Mouse (Mus musculus) left cerebral cortex, postnatal 4 days (tissue): ENCODE data around the gene Dlgap4. TPM values are rescaled to one million over a fixed set of nuclear protein-coding genes. Genes with fewer than 3 reads are reported as not detected.

ENCODE experiments used
- DNase-seq: peaks from one replicate; pipeline ENCODE4 v3.0.0-alpha.2; 2022
- intact Hi-C: fragments of 180-260 bp; cut with DNase I; formaldehyde crosslinking; loops from one replicate; pipeline ENCODE4 v1.15.1; 2025
- total RNA-seq, 2 experiments: library from RNA; stranded (reverse); gene quantifications; 2 replicates each; pipeline ENCODE4 v1.2.3; 2021

Gene Dlgap4
- total RNA-seq, 2 experiments from 2014 or later = 306 to 315 TPM

DNA sequence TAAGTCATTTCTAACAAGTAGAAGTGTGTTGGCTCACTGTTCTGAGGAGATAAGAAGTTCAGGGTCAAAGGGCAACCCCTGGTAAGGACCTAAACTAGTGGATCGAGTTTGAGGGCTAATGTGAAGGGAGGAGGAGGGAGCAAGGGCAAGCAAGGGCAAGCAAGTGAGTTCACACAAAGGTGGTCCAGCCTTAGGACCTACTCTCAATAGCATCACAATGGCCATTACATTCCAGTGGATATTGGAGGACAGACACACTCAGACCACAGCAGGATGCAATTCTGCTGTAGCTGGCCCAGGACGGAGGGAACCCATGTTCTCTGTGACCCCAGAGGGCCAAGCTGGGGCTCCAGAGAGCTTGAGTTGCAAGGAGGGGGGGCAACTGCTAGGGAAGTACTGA is 77.3 kb downstream of the Dlgap4 start:
- DNase-seq = no peak
- intact Hi-C loops = no loop called here

DNA sequence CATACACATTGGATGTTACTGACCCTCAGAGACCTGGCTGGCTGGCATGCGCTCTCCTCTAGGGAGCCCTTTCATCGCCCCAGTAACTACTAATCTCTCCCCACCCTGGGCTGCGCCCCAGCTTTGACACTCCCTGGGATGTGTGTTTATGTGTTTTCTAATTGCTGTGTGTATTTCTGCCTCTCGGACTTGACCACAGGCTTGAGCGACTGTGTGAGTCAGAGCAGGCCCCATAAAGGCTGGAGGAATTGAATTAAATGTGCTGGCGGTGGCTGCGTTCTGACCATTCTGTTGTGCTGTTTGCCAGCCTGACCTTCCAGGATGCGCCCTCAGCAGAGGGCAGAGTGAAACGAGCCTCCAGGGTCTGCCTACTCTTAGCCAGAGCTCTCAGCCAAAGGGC is 78.2 kb downstream of the Dlgap4 start:
- intact Hi-C loops = no loop called here
- DNase-seq = no peak

DNA sequence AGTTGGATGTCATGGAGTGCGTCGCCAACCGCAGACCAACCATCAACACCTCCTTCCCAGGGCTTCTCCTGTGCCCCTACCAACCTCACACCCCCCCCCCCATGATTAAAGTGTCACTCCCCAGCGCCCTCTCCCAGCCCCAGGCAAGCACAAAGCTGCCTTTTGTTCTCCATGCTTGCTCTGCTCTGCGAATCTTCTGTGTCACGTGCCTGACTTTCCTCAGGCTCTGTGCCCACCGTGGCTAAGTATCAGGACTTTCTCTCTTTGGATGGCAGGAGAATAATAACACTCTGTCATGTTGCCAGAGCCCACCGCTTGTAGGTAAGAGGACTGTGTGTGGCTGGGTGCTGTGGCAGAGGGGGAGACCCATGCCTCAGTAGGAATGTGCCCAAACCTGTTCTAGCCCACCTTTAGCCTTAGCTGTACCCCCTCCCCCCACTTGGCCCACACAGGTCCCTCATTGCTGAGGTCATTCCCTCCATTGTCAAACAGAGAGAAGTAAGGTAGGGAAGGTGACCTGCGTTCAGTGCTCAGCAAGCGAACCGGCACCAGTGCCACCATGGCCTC is 79.8 kb downstream of the Dlgap4 start:
- no peak for DNase-seq
- intact Hi-C loops = no loop called here

DNA sequence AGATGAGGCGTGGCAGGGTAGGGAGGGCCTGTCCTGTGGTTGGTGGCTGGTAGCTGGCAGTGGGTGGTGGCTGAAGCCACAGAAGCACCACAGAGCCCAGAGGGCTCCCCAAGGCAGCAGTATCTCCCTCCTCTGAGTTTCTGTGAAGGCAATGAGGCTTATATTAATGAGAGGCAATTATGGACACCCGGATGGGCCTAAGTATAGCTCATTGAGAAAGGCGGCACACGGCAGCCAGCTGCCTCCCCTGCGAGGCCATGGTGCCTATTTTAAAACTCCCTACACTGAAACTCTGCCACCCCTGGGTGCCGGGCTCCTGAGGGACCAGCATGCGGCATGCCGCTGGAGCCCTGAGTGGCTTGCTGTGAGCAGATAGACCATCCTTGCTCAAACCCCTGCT is 83.8 kb downstream of the Dlgap4 start:
- intact Hi-C loops = loop anchor here (5.0 kb wide), 1 partner anchor 85 kb away; the partner anchor contains the start of gene Dlgap4
- DNase-seq = no peak

DNA sequence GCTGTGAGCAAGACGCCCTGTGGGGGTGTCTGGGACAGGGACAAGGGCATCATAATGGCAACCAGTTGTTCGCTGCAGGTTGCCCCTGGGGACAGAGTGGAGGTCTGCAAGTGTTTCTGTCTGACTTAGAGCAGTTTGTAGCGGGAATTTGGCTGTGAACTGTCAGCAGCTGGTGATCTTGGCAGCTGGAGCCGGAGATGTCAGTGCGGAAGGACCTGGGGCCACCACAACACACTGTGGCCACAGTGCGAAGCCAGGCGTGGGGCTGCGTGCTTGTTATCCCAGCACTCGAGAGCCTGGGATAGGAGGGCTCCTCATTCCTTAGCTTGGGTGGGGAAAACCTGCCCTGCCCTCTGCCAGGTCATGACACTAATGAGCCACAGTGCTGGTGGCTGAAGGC is 84.7 kb downstream of the Dlgap4 start:
- peak; percentile 64 for DNase-seq
- intact Hi-C loops = loop anchor here (5.0 kb wide), 1 partner anchor 86 kb away; the partner anchor contains the start of gene Dlgap4

DNA sequence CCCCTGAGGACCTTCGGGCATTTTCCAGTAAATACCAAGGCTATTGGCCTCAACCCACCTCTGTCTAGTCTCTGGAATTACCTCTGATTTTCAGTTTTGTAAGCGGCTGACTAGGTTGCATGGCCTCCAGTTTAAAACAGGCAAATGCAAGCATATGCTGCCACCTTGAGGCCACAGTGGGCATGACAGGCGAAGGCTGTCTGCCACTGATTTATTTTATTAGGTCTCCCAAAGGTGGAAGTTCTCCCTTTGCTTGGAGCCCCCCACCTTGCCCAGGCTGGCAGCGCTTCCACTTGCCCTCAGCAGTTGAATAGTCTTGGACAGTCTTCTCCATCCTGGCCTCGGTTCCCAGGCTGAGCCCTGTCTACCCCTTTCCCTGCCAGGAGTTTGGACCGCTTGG is 92.0 kb downstream of the Dlgap4 start:
- DNase-seq = peak; percentile 85
- intact Hi-C loops = loop anchor here (5.0 kb wide), 1 partner anchor 173 kb away; no protein-coding TSS in a partner anchor

DNA sequence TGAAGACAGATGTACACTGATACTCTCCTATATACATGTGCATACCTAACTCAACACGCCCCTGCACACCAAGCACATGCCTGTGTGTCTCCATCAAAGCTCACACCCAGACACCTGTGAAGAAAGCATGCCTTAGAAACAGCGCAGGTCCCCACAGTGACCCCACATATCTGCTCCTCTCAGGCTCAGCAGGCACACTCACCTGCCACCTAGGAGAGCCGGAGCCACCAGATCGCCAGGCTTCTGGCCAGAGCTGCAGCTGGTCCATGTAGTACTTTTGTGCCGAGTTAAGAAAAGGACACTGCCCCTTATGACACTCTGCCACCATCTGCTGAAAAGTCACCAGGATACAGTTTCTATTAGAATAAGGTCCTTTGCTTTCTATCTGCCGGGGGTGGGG is 103.2 kb downstream of the Dlgap4 start:
- intact Hi-C loops = no loop called here
- DNase-seq = no peak

DNA sequence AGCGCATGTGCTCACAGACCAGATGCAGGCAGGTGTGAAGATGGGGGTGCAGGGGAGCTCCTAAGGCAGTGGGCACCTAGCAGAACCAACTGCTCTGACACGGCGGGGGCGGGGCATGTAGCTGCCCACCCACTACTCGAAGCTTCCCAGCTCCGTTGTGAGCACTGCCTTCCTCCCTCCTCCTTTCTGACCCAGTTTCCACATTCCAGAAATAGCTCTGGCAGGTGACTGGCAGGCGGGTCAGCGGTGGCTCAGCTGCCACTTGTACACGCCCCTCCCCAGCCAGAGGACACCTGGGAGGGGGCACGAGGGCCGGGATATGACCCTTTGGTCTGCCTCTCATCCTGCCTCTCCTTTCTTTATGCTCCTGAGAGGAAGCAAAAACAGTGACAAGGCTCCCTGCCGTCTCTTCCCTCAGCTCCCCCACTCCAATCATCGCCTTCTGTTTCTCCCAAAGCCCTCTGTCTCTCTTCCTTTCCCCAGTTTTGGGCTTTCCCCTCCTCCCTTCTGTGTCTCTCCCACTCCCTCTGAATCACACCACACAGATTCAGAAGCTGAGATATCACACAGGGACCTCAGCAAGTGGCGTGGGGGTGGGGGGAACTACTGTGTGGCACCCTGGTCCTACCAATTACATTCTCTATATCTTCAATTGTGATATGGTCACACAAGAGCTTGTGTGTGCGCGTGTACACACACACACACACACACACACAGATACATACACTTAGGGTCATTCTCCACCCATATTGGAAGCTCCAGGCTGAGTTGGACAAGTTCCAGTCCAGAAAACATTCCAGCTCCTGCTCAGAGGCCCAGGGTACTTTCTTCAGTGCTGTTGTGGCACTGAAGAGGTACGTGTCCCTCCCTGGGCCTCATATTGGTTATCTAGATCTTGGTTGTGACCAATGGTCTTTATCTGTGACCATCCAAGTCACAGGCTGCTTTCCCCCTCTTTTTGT is 104.1 kb downstream of the Dlgap4 start:
- intact Hi-C loops = no loop called here
- DNase-seq = no peak

DNA sequence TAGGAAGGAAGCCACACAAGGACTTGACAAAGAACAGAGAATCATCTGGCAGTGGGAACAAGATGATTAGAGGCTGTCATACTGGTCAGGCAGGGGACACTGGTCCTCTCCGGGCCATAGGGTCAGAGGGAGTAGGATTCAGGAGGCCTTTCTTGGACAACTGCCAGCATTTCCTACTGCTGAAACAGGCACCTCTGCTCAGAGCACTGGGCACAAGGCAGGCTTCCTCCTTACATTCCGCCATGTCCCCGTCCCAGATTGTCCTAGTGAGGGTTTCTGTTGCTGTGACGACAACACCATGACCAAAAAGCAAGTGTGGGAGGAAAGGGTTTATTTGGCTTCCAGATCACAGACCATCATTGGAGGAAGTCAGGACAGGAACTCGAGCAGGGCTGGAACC is 105.3 kb downstream of the Dlgap4 start:
- intact Hi-C loops = no loop called here
- no peak for DNase-seq

DNA sequence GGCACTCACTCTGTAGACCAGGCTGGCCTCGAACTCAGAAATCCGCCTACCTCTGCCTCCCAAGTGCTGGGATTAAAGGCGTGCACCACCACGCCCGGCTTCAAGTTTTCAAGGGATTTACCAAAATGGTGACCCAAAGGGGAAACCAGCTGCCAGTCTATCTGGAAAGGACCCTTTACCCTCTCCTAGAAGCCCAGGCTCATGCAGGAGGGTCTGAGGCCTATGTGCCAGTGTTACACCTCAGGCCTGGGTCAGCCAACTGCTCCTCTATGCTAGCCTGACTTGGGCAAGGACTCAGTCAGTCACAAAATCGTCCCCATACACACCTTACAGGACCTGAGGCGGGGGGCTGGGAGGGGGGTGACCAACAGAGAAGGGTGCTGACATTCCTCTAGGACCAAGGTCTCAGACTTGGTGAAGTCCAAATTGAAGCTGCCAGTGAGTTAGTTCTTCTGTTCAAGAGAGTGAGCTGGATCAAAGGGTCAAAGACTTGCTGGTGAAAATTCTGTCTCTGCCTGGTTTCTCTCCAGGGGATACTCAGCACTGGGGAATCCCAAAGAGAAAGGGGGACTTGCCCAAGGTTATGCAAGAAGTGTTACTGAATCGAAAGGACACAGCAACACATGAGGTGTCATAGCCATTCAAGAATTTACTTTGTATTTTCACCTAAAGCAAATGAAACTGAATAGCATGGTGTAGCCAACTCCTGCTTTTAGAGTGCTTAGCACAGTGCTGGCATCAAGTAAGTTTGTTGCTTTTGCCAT is 106.2 kb downstream of the Dlgap4 start:
- intact Hi-C loops = no loop called here
- no peak for DNase-seq

DNA sequence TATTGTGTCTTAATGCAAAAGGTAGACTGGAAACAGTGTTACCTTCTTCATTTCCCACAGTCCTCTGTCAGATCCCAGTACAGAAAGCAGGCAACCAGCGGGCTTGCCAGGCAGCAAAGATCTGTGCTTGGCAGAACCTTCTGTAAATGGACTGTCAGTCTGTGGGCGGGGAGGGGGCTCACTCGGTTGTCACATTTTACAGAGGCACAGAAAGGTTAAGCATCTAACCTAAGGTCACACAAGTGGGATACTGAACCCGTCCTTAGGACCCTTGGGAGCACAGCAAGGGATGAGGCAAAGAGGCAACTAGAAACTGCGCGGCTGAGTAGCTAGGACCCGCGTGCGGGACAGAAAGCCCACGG is 106.8 kb downstream of the Dlgap4 start:
- intact Hi-C loops = no loop called here

DNA sequence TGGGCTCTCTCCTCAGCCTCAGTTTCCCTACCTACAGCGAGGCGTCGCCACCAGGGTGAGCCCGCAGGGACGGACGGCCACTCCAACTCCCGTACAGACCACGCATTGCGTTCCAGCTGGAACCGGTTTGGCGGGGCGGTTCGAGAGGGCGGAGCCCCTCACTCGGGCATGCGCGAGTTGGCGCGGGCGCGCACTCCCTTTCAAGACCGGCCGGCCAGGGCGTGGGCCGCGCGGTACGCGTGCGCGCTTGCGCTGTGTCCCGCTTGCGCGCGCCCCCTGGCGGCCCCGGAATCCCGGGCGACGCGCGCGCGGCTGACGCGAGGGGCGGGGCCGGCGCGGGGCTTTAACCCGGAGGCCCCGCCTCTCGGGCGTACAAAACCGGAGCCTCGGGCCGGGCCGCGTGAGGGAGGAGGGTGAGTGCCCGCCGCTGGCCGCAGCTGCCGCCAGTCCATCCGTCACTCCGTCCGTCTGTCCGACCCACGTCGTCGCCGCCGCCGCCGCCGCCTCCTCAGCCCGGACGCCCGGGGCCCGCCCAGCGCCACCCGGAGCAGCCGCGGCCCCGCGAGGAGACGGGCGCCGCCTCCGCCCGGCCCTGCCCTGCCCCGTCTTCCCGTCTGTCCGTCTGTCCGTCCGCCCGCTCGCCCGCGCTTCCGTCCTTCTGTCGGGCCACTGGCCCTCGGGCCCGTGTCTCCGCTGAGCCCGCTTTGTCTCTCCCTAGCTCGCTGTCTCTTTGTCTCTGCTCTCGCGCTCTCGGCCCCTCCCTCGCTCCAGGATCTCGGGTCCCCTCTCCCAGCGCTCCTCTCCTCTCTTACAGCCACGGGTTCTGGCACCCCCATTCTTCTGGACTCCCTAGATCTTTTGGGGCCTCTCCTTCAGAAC is 107.4 kb downstream of the Dlgap4 start:
- intact Hi-C loops = no loop called here

More for the DNA sequence above, 106.8 kb downstream of the Dlgap4 start:
- peak; percentile 50 for DNase-seq

DNA sequence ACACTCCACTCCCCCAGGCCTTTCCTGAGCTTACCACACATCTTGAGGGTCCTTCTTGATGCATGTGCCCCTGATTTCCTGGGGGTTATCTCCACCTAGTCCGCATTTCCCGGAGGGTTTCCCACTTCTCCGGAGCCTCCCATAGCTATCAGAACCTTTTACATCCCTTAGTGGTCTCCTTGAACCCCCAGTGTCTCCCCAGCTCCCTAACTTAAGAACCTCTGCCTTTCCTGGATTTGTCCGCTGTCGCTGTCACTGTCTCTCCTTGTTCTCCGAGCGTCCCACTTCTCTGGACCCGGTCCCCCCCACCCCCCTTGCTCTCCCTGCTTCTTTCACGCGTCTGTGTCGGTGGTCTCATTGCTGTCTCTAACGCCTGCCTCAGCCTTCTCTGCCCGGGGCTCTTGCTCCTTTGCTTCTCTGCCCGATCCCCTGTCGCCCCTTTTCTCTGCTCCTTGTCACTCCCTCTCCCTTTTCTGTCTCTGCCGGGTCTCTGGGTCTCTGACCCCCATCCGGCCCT is 108.1 kb downstream of the Dlgap4 start:
- intact Hi-C loops = no loop called here

More for the DNA sequence above, 107.4 kb downstream of the Dlgap4 start:
- DNase-seq = peak; percentile 97

DNA sequence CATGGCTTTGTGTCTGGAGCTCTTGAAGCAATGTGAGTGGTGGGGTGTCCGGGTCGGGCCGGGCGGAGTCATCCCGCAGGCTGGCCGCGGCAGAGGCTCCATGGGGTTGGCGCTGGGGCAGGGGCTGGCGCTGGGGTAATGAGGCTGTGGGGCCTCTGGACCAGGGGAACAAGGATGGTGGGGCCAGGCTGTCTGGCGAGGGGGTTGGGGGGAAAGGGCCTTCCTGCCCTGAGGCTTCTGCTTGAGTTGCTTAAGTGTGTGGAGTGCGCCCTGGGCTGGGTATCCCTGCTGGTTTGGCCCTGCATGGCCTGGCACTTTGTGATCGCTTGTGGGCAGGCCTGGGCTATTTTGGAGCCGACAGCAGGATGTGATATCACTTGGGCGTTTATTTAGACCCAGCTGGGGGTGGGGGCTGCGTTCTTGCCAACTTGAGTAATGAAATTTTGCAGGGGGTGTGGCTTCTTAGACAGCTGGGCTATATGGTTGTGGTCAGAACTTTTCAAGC is 108.6 kb downstream of the Dlgap4 start:
- DNase-seq = peak; percentile 39
- intact Hi-C loops = no loop called here

More for the DNA sequence above, 108.1 kb downstream of the Dlgap4 start:
- no peak for DNase-seq

DNA sequence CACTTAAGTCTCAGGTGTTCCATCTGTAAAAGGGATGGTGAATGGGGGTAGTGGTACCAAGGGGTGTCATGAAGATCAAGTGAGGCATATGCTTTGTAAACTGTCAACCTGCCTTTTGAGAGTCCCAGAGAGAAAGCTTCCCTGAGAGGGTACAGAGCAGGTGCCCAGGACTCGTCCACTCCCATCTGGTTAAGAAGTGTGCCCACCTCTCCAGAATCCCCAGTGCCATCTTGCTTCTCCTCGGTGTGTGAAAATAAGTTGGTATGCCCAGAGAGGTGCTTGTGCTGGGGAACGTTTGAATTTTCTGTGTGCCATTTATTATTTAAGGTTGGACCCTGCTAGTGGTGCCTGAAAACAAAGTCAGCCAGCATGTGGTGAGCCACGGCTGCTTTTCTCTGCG is 109.2 kb downstream of the Dlgap4 start:
- no peak for DNase-seq
- intact Hi-C loops = no loop called here

DNA sequence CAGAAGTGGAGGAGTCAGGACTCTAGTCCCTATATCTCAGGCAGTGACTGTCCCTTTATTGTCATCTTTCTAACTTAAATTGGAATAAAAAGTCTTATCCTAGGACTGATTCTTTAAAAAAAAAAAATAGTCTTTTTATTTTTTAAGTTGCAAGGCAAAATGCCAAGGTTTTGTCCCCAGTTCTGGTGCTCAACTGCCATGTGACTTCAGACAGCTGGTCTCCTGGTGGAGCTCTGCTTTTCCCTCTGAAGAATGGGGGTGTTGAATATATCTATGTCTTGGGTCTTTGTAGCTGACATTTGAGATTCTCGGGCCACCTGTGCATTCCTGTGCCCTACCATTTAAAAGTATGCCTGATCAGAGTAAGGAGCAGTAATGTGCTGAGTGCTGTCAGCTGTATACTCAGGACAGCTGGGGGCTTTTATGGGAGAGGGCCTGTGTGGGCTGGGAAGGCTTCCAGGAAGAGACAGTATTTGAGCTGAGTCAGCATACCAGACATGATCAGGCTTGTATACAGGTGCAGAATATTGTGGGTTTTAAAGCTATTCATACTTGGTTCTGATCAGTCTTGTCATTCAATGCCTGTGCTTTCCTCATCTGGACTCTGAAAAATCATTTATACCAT is 110.5 kb downstream of the Dlgap4 start:
- no peak for DNase-seq
- intact Hi-C loops = no loop called here

DNA sequence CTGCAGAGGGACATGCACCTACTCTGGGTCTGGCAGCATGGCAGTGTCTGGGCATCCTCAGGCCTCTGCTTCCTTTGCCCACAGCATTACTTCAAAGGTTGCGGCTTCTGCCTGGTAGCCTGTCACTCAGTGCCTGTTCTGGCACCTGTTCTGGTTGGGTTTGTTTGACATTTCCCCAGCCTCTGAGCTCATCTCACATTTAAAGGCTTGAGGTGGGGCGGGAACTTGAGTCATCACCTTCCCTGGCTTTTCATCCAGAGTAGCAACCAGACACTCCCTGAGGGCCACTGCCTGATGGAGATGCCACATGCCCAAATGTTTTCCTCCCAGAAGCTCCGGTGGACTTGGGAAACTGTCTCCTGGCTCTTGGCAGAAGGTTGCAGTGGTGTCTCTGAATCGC is 111.4 kb downstream of the Dlgap4 start:
- intact Hi-C loops = no loop called here
- DNase-seq = no peak

DNA sequence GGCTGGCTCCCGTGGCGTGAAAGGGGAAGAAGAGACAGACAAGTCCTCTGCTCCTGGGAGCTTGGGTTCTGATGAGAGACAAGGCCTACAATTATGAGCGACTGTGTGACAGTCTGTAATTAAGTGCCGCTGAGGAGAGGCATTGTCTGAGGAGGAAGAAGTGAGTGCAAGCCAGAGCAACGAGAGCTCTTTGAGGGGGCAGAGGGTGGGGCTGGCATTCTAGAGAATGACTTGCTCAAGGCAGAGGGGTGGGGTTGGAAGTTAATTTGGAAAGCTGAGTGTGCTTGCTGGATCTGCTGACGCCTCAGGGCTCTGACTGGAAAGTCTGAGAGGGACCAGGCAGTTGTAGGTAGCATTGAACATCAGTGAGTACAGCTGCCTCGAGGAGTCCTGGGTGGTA is 112.8 kb downstream of the Dlgap4 start:
- intact Hi-C loops = no loop called here
- no peak for DNase-seq

DNA sequence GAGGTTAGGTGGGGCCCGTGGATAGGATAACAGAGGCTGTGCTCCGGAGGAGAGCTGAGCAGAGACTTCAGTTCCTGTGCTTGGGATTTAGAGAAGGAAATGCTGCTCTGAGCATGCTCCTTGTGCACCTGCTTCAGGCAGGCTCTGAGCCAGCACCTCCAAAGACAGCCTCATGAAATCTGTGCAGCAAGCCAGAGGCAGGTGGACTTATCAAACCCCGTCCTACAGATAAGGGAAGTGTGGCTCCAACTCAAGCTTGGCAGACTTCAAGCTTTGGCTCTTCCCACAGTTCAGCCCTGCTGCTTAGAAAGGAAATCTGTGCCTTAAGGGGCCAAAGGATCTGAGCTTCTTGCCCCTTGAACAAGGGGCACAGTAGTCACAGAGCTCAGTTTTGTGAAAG is 113.4 kb downstream of the Dlgap4 start:
- no peak for DNase-seq
- intact Hi-C loops = no loop called here
